Mouse (Mus musculus): Measurements from ENCODE around the gene Sestd1. TPM values are rescaled to one million over a fixed set of nuclear protein-coding genes. Genes with fewer than 3 reads are reported as not detected.

Sestd1 gene
- polyA plus RNA-seq, 1 experiment = 5.2 TPM

DNA sequence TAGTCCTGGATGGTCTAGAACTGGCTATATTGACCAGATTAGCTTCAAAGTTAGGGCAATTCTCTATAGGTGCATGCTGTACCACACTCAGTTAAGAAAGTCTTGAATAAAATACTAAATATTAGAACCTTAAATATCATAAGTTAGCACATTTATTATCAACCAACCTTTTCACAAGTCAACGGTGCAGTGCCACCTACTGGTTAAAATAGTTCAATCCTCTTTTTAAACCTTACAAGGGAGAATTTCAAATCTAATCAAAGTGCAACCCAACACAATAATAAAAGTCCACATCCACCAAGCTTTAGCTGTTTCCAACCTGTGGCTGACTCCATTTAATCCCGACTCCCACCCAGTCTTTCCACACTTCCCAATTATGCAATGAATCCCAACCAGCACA, 76.5 kb downstream of the Sestd1 start:
- H3K27ac ChIP-seq (replicated peaks; ENCODE audit: low read depth, low read length) = no peak overlapping the region
- H3K4me3 ChIP-seq (ENCODE audit: insufficient read depth, low read depth, low read length) = no peak overlapping the region
- H3K4me1 ChIP-seq (ENCODE audit: control insufficient read depth, insufficient read depth, insufficient read length, low read length) = no peaks in the 10 kb centered on the region

GRCm38 (mm10) chr2:77201900-77202299, 78.5 kb downstream of the Sestd1 start:
- no peak overlapping the region for H3K27ac ChIP-seq (replicated peaks; ENCODE audit: low read depth, low read length)
- H3K4me1 ChIP-seq (ENCODE audit: control insufficient read depth, insufficient read depth, insufficient read length, low read length) = no peaks in the 10 kb centered on the region
- no peak overlapping the region for H3K4me3 ChIP-seq (ENCODE audit: insufficient read depth, low read depth, low read length)

GRCm38 (mm10) chr2:77200958-77201614, 79.3 kb downstream of the Sestd1 start:
- no peak overlapping the region for H3K27ac ChIP-seq (replicated peaks; ENCODE audit: low read depth, low read length)
- H3K4me1 ChIP-seq (ENCODE audit: control insufficient read depth, insufficient read depth, insufficient read length, low read length) = no peaks in the 10 kb centered on the region

GRCm38 (mm10) chr2:77200379-77200778, 80.0 kb downstream of the Sestd1 start:
- Histone ChIP-seq H3K27ac (replicated peaks; ENCODE audit: low read depth, low read length) (no peak overlapping the region), H3K4me3 (ENCODE audit: insufficient read depth, low read depth, low read length) (no peak overlapping the region), H3K4me1 (ENCODE audit: control insufficient read depth, insufficient read depth, insufficient read length, low read length) (no peaks in the 10 kb centered on the region)

More at GRCm38 (mm10) chr2:77200958-77201614, 79.3 kb downstream of the Sestd1 start:
- no peak overlapping the region for H3K4me3 ChIP-seq (ENCODE audit: insufficient read depth, low read depth, low read length)

DNA sequence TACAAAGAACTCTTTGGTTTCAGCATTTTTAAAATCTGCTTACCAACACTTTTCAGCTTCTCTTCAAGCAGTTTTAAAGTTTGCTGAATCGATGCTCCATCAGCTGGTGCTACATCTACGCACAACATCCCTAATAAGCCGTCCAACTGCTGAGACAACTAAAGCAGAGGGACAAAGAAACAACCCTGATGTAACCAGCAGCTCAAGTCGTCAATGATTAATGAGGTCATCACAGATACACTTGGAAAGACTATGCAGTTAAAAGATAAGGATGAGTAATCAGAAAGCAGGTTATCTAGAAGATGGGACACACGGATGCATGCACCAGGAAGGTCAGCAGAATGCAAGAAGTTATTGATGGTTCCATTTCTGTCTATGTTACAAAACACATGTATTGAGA, 82.1 kb downstream of the Sestd1 start:
- Histone ChIP-seq H3K4me1 (ENCODE audit: control insufficient read depth, insufficient read depth, insufficient read length, low read length) (no peaks in the 10 kb centered on the region), H3K27ac (replicated peaks; ENCODE audit: low read depth, low read length) (no peak overlapping the region), H3K4me3 (ENCODE audit: insufficient read depth, low read depth, low read length) (no peak overlapping the region)

- Histone ChIP-seq H3K4me3 (ENCODE audit: insufficient read depth, low read depth, low read length) (no peak overlapping the region), H3K4me1 (ENCODE audit: control insufficient read depth, insufficient read depth, insufficient read length, low read length) (no peaks in the 10 kb centered on the region), H3K27ac (replicated peaks; ENCODE audit: low read depth, low read length) (no peak overlapping the region)
Measured at GRCm38 (mm10) chr2:77196819-77197218, 83.6 kb downstream of the Sestd1 start.

DNA sequence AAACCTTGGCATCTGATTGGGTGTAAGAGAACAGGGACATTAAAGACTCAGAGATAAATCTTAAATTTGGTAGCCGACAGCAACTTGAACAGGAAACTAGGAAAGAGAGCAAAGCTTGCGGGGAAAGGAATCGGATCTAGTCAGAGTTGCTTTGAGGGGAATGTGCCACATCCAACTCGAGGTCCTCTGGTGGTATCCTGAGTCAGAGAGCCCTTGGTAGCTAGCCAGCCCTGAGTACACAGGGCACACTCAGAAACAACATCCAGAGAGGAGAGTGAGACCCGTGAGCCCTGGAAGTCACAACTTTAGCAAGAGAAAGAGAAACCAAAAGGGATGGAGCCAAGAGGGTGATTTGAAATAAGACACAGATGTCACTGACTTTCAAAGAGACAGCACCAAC, 85.3 kb downstream of the Sestd1 start:
- Histone ChIP-seq H3K4me1 (ENCODE audit: control insufficient read depth, insufficient read depth, insufficient read length, low read length) (no peaks in the 10 kb centered on the region), H3K4me3 (ENCODE audit: insufficient read depth, low read depth, low read length) (no peak overlapping the region), H3K27ac (replicated peaks; ENCODE audit: low read depth, low read length) (no peak overlapping the region)

GRCm38 (mm10) chr2:77191811-77192210, 88.6 kb downstream of the Sestd1 start:
- no peak overlapping the region for H3K4me3 ChIP-seq (ENCODE audit: insufficient read depth, low read depth, low read length)
- H3K27ac ChIP-seq (replicated peaks; ENCODE audit: low read depth, low read length) = no peak overlapping the region
- H3K4me1 ChIP-seq (ENCODE audit: control insufficient read depth, insufficient read depth, insufficient read length, low read length) = no peaks in the 10 kb centered on the region

DNA sequence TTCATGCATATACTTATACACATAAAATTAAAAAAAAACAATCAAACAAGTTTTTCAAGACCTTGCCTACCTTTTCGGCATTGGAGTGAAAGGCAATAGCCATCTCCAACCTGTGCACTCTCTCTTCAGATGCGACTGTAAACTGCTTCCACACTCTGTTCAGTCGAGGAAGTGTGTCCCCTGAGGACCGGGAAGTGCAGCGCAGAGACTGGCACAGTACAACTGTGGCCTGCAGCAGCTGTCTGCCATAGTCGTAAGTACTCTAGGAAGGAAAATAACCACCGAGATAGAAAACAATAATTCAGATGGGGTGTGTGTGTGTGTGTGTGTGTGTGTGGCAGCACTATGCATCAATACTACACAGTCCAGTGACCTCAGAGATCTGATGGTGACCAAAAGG, 89.5 kb downstream of the Sestd1 start:
- no peak overlapping the region for H3K27ac ChIP-seq (replicated peaks; ENCODE audit: low read depth, low read length)
- H3K4me1 ChIP-seq (ENCODE audit: control insufficient read depth, insufficient read depth, insufficient read length, low read length) = no peaks in the 10 kb centered on the region
- no peak overlapping the region for H3K4me3 ChIP-seq (ENCODE audit: insufficient read depth, low read depth, low read length)

GRCm38 (mm10) chr2:77190301-77190700, 90.1 kb downstream of the Sestd1 start:
- Histone ChIP-seq H3K4me1 (ENCODE audit: control insufficient read depth, insufficient read depth, insufficient read length, low read length) (no peaks in the 10 kb centered on the region), H3K27ac (replicated peaks; ENCODE audit: low read depth, low read length) (no peak overlapping the region), H3K4me3 (ENCODE audit: insufficient read depth, low read depth, low read length) (no peak overlapping the region)

GRCm38 (mm10) chr2:77189671-77190070, 90.7 kb downstream of the Sestd1 start:
- no peak overlapping the region for H3K4me3 ChIP-seq (ENCODE audit: insufficient read depth, low read depth, low read length)
- H3K4me1 ChIP-seq (ENCODE audit: control insufficient read depth, insufficient read depth, insufficient read length, low read length) = no peaks in the 10 kb centered on the region
- no peak overlapping the region for H3K27ac ChIP-seq (replicated peaks; ENCODE audit: low read depth, low read length)

GRCm38 (mm10) chr2:77187501-77187900, 92.9 kb downstream of the Sestd1 start:
- Histone ChIP-seq H3K27ac (replicated peaks; ENCODE audit: low read depth, low read length) (no peak overlapping the region), H3K4me1 (ENCODE audit: control insufficient read depth, insufficient read depth, insufficient read length, low read length) (no peaks in the 10 kb centered on the region)

DNA sequence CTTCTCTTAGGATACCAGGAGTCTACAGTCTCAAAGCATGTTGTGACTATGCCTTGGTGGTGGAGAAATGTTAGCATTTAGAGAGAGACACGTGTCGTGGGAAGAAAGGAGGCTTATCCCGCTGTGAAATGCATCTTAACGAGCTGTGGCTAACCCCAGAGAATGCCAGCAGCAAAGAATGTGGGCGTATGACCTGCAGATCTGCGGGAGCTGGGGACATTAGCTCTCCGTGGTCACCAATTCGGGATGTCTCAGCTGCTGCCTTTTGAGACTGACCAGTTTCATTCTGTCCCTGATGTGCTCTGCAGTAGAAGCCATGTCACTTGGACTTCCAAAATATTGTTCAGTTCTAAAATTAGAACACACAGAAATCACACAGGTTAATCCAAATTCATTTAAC, 93.5 kb downstream of the Sestd1 start:
- Histone ChIP-seq H3K4me1 (ENCODE audit: control insufficient read depth, insufficient read depth, insufficient read length, low read length) (no peaks in the 10 kb centered on the region), H3K27ac (replicated peaks; ENCODE audit: low read depth, low read length) (no peak overlapping the region), H3K4me3 (ENCODE audit: insufficient read depth, low read depth, low read length) (no peak overlapping the region)

More at GRCm38 (mm10) chr2:77187501-77187900, 92.9 kb downstream of the Sestd1 start:
- H3K4me3 ChIP-seq (ENCODE audit: insufficient read depth, low read depth, low read length) = no peak overlapping the region

DNA sequence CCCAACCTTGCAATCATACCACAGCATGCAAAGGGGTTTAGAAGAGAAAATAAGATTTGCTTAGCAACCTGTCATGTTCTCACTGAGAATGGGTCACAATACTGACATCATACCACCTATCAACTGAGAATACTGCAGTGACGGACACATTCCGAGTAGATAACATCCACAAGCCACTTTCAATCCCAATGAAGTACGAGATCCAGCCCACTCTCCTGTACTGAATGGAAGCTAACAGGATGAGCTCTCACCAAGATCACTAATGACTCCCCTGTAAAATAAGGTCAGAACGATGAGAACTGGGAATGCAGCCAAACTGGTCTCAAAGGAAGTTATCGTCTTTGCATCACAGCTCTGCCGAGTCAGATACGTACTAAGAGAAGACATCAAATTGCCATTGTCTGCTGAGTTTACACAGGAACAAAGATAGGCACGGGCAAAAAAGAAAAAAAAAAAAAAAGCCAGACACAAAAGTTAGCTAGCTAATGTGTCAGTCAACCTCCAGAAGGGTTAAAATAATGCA, 96.3 kb downstream of the Sestd1 start:
- Histone ChIP-seq H3K27ac (replicated peaks; ENCODE audit: low read depth, low read length) (no peak overlapping the region), H3K4me3 (ENCODE audit: insufficient read depth, low read depth, low read length) (no peak overlapping the region), H3K4me1 (ENCODE audit: control insufficient read depth, insufficient read depth, insufficient read length, low read length) (no peaks in the 10 kb centered on the region)

GRCm38 (mm10) chr2:77183646-77184045, 96.7 kb downstream of the Sestd1 start:
- Histone ChIP-seq H3K4me1 (ENCODE audit: control insufficient read depth, insufficient read depth, insufficient read length, low read length) (no peaks in the 10 kb centered on the region), H3K4me3 (ENCODE audit: insufficient read depth, low read depth, low read length) (no peak overlapping the region), H3K27ac (replicated peaks; ENCODE audit: low read depth, low read length) (no peak overlapping the region)

- Histone ChIP-seq H3K27ac (replicated peaks; ENCODE audit: low read depth, low read length) (no peak overlapping the region), H3K4me1 (ENCODE audit: control insufficient read depth, insufficient read depth, insufficient read length, low read length) (no peaks in the 10 kb centered on the region), H3K4me3 (ENCODE audit: insufficient read depth, low read depth, low read length) (no peak overlapping the region)
Measured at GRCm38 (mm10) chr2:77182996-77183380, 97.4 kb downstream of the Sestd1 start.
